Comparison of ENCODE assay signal across 8 mouse cellular contexts in genomic region chr2:180892841-180893521, GRCm38 (mm10). TPM values are rescaled to one million over a fixed set of nuclear protein-coding genes. Genes with fewer than 3 reads are reported as not detected.
DNase-seq lines count a peak whose midpoint lies in the region; ATAC-seq and TF ChIP-seq lines count a peak whose summit lies in the region.

No protein-coding gene starts in this region.

- no peak overlapping the region for H3K9ac ChIP-seq in heart, adult 2 months (ENCODE audit: low read depth, low read length)
- peak overlapping the region; percentile 99 for H3K9ac ChIP-seq in forebrain, postnatal 0 days
- H3K9ac ChIP-seq in liver, embryonic 15.5 days, result no peak overlapping the region

- peak overlapping the region; percentile 61 for H3K4me2 ChIP-seq in forebrain, postnatal 0 days (ENCODE audit: low read depth)
- peak overlapping the region; percentile 54 for H3K4me2 ChIP-seq in liver, embryonic 15.5 days

- H3K27ac ChIP-seq in heart, adult 2 months, result no peak overlapping the region
- H3K27ac ChIP-seq in forebrain, postnatal 0 days (ENCODE audit: low read depth, low read length), result peak overlapping the region; percentile 99
- no peak overlapping the region for H3K27ac ChIP-seq in liver, embryonic 15.5 days (replicated peaks)

- H3K36me3 ChIP-seq in heart, adult 2 months (ENCODE audit: control insufficient read depth, insufficient read depth, low read length), result no peaks in the 10 kb centered on the region
- peaks cover 6% of the 10 kb centered on the region for H3K36me3 ChIP-seq in forebrain, postnatal 0 days (ENCODE audit: insufficient read depth)
- no peaks in the 10 kb centered on the region for H3K36me3 ChIP-seq in liver, embryonic 15.5 days (replicated peaks)
- H3K36me3 ChIP-seq in splenic B cell, adult 2 months (ENCODE audit: control insufficient read depth, insufficient read depth, low read length, poor library complexity, severe bottlenecking), result no peaks in the 10 kb centered on the region

- no peak for TF ChIP-seq CTCF in heart, adult 2 months (IDR thresholded peaks at IDR 0.05)
- no peak for TF ChIP-seq CTCF in forebrain, postnatal 0 days (IDR thresholded peaks at IDR 0.05; ENCODE audit: low read depth)

- no peaks in the 10 kb centered on the region for H3K9me3 ChIP-seq in forebrain, postnatal 0 days (ENCODE audit: low read length)
- H3K9me3 ChIP-seq in liver, embryonic 15.5 days (replicated peaks), result no peaks in the 10 kb centered on the region

- no peak for TF ChIP-seq EP300 in heart, adult 2 months (IDR thresholded peaks at IDR 0.05; ENCODE audit: insufficient read depth, low read depth, low read length)

- DNase-seq in heart, adult 2 months, result peak; percentile 19 to 43
- DNase-seq in heart, postnatal 25 days (ENCODE audit: low spot score), result no peak
- peak; percentile 97 for DNase-seq in cerebellum, adult 11-12 months
- DNase-seq in forebrain, postnatal 0 days, result peak; percentile 97
- peak; percentile 93 to 95 for DNase-seq in layer of hippocampus, adult 18-20 months (ENCODE audit: low spot score in 2 of 2)
- peak; percentile 8 for DNase-seq in splenic B cell, adult 2 months (ENCODE audit: low read depth, low spot score)
- no peak for DNase-seq in ovary, postnatal 14 days (ENCODE audit: low spot score)

- H3K4me3 ChIP-seq in heart, adult 2 months, result peak overlapping the region; percentile 48
- H3K4me3 ChIP-seq in forebrain, postnatal 0 days (ENCODE audit: low read depth, low read length), result peak overlapping the region; percentile 79
- peak overlapping the region; percentile 38 for H3K4me3 ChIP-seq in liver, embryonic 15.5 days (replicated peaks)

- TF ChIP-seq POLR2A in heart, adult 2 months (IDR thresholded peaks at IDR 0.05; ENCODE audit: insufficient read depth, low read depth, low read length), result no peak

- no peaks in the 10 kb centered on the region; the same call in 1 of the 2 replicates for H3K4me1 ChIP-seq in heart, adult 2 months (ENCODE audit: control insufficient read depth, insufficient read depth, low read length)
- H3K4me1 ChIP-seq in forebrain, postnatal 0 days (ENCODE audit: insufficient read depth), result peaks cover 31% of the 10 kb centered on the region
- peaks cover 23% of the 10 kb centered on the region for H3K4me1 ChIP-seq in liver, embryonic 15.5 days (replicated peaks)

- intact Hi-C loops in heart, adult 2 months (cut with DNase I), result loop anchor here (5.0 kb wide), 1 partner anchor 96 kb away; no protein-coding TSS in a partner anchor
- intact Hi-C loops in heart, postnatal 25 days (cut with DNase I), result no loop called here

- peak; percentile 74 for ATAC-seq in forebrain, postnatal 0 days
- no peak for ATAC-seq in liver, embryonic 15.5 days (ENCODE audit: insufficient read depth)

- WGBS in heart, adult 2 months, result under 1% methylated on average over 92 of the region's 97 CpGs
- 1% methylated on average over 92 of the region's 97 CpGs for WGBS in forebrain, postnatal 0 days
- under 1% methylated on average over 96 of the region's 97 CpGs for WGBS in liver, embryonic 15.5 days (ENCODE audit: insufficient replicate concordance)

- peaks cover 32% of the 10 kb centered on the region for H3K27me3 ChIP-seq in heart, adult 2 months (ENCODE audit: control insufficient read depth, insufficient read depth, low read length)
- no peaks in the 10 kb centered on the region; the same call in none of the 2 replicates for H3K27me3 ChIP-seq in forebrain, postnatal 0 days (ENCODE audit: insufficient read depth, low read length)
- peaks cover 98% of the 10 kb centered on the region for H3K27me3 ChIP-seq in liver, embryonic 15.5 days
- H3K27me3 ChIP-seq in splenic B cell, adult 2 months (ENCODE audit: control insufficient read depth, insufficient read depth, low read length, poor library complexity, severe bottlenecking), result 0 out of 2 replicates have a peak, but pooled peaks cover 4% of the 10 kb centered on the region

- no peaks in the 10 kb centered on the region for H3K79me2 ChIP-seq in heart, adult 2 months (replicated peaks; ENCODE audit: control insufficient read depth, insufficient read depth, low read length)

RNA-seq across cellular contexts. Expression of gene Ythdf1, which starts 27.8 kb away (rescaled TPM):
- total RNA-seq in heart, adult 2 months (2021), result 10 to 100 TPM; 31.7 to 36.4 TPM
- polyA plus RNA-seq in heart, adult 2 months (2012; rRNA removed), result 30.8 and 51.1 TPM in 2 replicates
- total RNA-seq in heart, postnatal 25 days (2021), result 10 to 100 TPM; 35.6 to 35.7 TPM
- total RNA-seq in forebrain, postnatal 0 days (2014; rRNA removed), result 26.0 and 31.2 TPM in 2 replicates
- 49.9 and 51.7 TPM in 2 replicates for polyA plus RNA-seq in forebrain, postnatal 0 days (2015; fragmentation: Nextera tagmentation; extraction: Ambion mirVana)
- total RNA-seq in layer of hippocampus, adult 18-20 months (2021), result 10 to 100 TPM; 50.9 to 55.6 TPM
- polyA plus RNA-seq in liver, embryonic 15.5 days (2015; fragmentation: Nextera tagmentation; extraction: Ambion mirVana), result 21.6 and 22.0 TPM in 2 replicates

RNA-seq across cellular contexts. Expression of gene Birc7, which starts 35.8 kb away (rescaled TPM):
- not detected for total RNA-seq in heart, adult 2 months (2021)
- not detected in 2 replicates for polyA plus RNA-seq in heart, adult 2 months (2012; rRNA removed)
- not detected for total RNA-seq in heart, postnatal 25 days (2021)
- 0.38 TPM in 1 of 2 replicates, not detected in the other for total RNA-seq in forebrain, postnatal 0 days (2014; rRNA removed)
- 0.13 and 0.24 TPM in 2 replicates for polyA plus RNA-seq in forebrain, postnatal 0 days (2015; fragmentation: Nextera tagmentation; extraction: Ambion mirVana)
- under 1 TPM; 0.27 to 0.28 TPM for total RNA-seq in layer of hippocampus, adult 18-20 months (2021)
- polyA plus RNA-seq in liver, embryonic 15.5 days (2015; fragmentation: Nextera tagmentation; extraction: Ambion mirVana), result not detected in 2 replicates

Comparison
In these comparisons a context has a peak if more than half of its experiments do, and no peak if none do; other contexts are left out.
1. DNase-seq: peak in heart, adult 2 months (2 of 2), cerebellum, adult 11-12 months (single experiment), forebrain, postnatal 0 days (single experiment), layer of hippocampus, adult 18-20 months (2 of 2) and splenic B cell, adult 2 months (single experiment); none in heart, postnatal 25 days (single experiment) and ovary, postnatal 14 days (single experiment).
2. Peak in every context shown above with its lines, with median percentiles within 50 percentile points of each other: H3K4me3 ChIP-seq.